Mouse (Mus musculus) kidney, embryonic 14.5 days (tissue): ENCODE data around the gene Gm49395. TPM values are rescaled to one million over a fixed set of nuclear protein-coding genes. Genes with fewer than 3 reads are reported as not detected.

ENCODE experiments used
- ATAC-seq: fragments of 200-750 bp; cut with Nextera tagmentation; 2 replicates; pipeline ENCODE4 v1.8.0; 2017; ENCODE audit warnings: moderate number of reproducible peaks, mild to moderate bottlenecking, moderate TSS enrichment, moderate library complexity; ENCODE audit not compliant: low FRiP score, low TSS enrichment
- H3K27ac ChIP-seq: fragments of 300-500 bp; sonication (generic); 2 replicates; pipeline ENCODE4 v1.5.1; 2014; ENCODE audit warnings: low read depth, mild to moderate bottlenecking, low read length, moderate library complexity, mixed read lengths
- H3K27me3 ChIP-seq: fragments of 300-500 bp; sonication (generic); 2 replicates; pipeline ENCODE4 v1.6.1; 2014; ENCODE audit warnings: mild to moderate bottlenecking, low read length; ENCODE audit not compliant: control insufficient read depth, insufficient read depth
- H3K36me3 ChIP-seq: fragments of 300-500 bp; sonication (generic); 2 replicates; pipeline ENCODE4 v1.6.1; 2014; ENCODE audit warnings: low read length, mixed read lengths; ENCODE audit not compliant: control insufficient read depth, insufficient read depth
- H3K4me1 ChIP-seq: fragments of 300-500 bp; sonication (generic); 2 replicates; pipeline ENCODE4 v1.6.1; 2014; ENCODE audit warnings: low read length, mixed read lengths; ENCODE audit not compliant: control insufficient read depth, insufficient read depth
- H3K4me2 ChIP-seq: fragments of 300-500 bp; sonication (generic); replicated peaks from 2 replicates; pipeline ENCODE4 v1.6.1; 2014; ENCODE audit warnings: low read depth, mild to moderate bottlenecking, low read length
- H3K4me3 ChIP-seq: fragments of 300-500 bp; sonication (generic); 2 replicates; pipeline ENCODE4 v1.5.1; 2014; ENCODE audit warnings: mild to moderate bottlenecking, low read length
- H3K9ac ChIP-seq: fragments of 300-500 bp; sonication (generic); 2 replicates; pipeline ENCODE4 v1.6.1; 2014; ENCODE audit warnings: low read depth, mild to moderate bottlenecking, low read length, moderate library complexity
- H3K9me3 ChIP-seq: fragments of 300-500 bp; sonication (generic); 2 replicates; pipeline ENCODE4 v1.6.1; 2016; ENCODE audit warnings: low read length; ENCODE audit not compliant: control insufficient read depth
- WGBS: fragments of 180-500 bp; shearing (Covaris S2); extraction: QIAGEN DNeasy Blood & Tissue Kit; methylation state at CpG from one replicate; pipeline ENCODE4 v1.1.7; 2014; 5-methylcytosine and 5-hydroxymethylcytosine counted together
- polyA plus RNA-seq: library from polyadenylated mRNA; unstranded; fragments of >200 nt; fragmentation: Nextera tagmentation; extraction: Ambion mirVana; gene quantifications from 2 replicates; pipeline ENCODE4 v1.2.1, GENCODE M21; 2014

Gm49395 gene
- polyA plus RNA-seq, 1 experiment from 2014 or later: 9.3 TPM

- no peak overlapping the region for H3K9ac ChIP-seq
- ATAC-seq: no peak
- H3K4me3 ChIP-seq: no peak overlapping the region
- H3K4me1 ChIP-seq: 0 out of 2 replicates have a peak, but pooled peaks cover 3% of the 10 kb centered on the region
- H3K9me3 ChIP-seq: no peaks in the 10 kb centered on the region
- 89% methylated on average over 6 of the region's 6 CpGs for WGBS
- H3K27me3 ChIP-seq: no peaks in the 10 kb centered on the region
- H3K4me2 ChIP-seq: no peak overlapping the region
- no peak overlapping the region for H3K27ac ChIP-seq
- H3K36me3 ChIP-seq: no peaks in the 10 kb centered on the region
Measured at GRCm38 (mm10) chr13:115078997-115079685, 22.6 kb downstream of the Gm49395 start.

GRCm38 (mm10) chr13:115077346-115078134, 24.2 kb downstream of the Gm49395 start:
- H3K36me3 ChIP-seq: no peaks in the 10 kb centered on the region
- H3K4me2 ChIP-seq: no peak overlapping the region
- 80% methylated on average over 9 of the region's 9 CpGs for WGBS
- ATAC-seq: no peak
- no peak overlapping the region for H3K4me3 ChIP-seq
- H3K4me1 ChIP-seq: 0 out of 2 replicates have a peak, but pooled peaks cover 3% of the 10 kb centered on the region
- no peaks in the 10 kb centered on the region for H3K9me3 ChIP-seq
- no peak overlapping the region for H3K27ac ChIP-seq
- no peak overlapping the region for H3K9ac ChIP-seq
- H3K27me3 ChIP-seq: no peaks in the 10 kb centered on the region

- Histone ChIP-seq H3K4me2 (no peak overlapping the region), H3K4me1 (peaks cover 4% of the 10 kb centered on the region; the same call in 1 of the 2 replicates), H3K27ac (no peak overlapping the region), H3K36me3 (no peaks in the 10 kb centered on the region), H3K27me3 (no peaks in the 10 kb centered on the region), H3K9me3 (no peaks in the 10 kb centered on the region), H3K9ac (no peak overlapping the region), H3K4me3 (no peak overlapping the region)
- 77% methylated on average over 6 of the region's 6 CpGs for WGBS
- no peak for ATAC-seq
Measured at GRCm38 (mm10) chr13:115072386-115072785, 29.3 kb downstream of the Gm49395 start.

GRCm38 (mm10) chr13:115071431-115071830, 30.3 kb downstream of the Gm49395 start:
- Histone ChIP-seq H3K4me2 (no peak overlapping the region), H3K4me1 (peaks cover 4% of the 10 kb centered on the region; the same call in 1 of the 2 replicates), H3K4me3 (no peak overlapping the region), H3K36me3 (no peaks in the 10 kb centered on the region), H3K27me3 (no peaks in the 10 kb centered on the region), H3K9ac (no peak overlapping the region), H3K9me3 (no peaks in the 10 kb centered on the region), H3K27ac (no peak overlapping the region)
- no peak for ATAC-seq
- WGBS: 86% methylated on average over 3 of the region's 3 CpGs

- H3K27me3 ChIP-seq: no peaks in the 10 kb centered on the region
- no peak overlapping the region for H3K4me2 ChIP-seq
- H3K9ac ChIP-seq: no peak overlapping the region
- peaks cover 4% of the 10 kb centered on the region; the same call in 1 of the 2 replicates for H3K4me1 ChIP-seq
- no peak overlapping the region for H3K4me3 ChIP-seq
- H3K36me3 ChIP-seq: no peaks in the 10 kb centered on the region
- ATAC-seq: no peak
- WGBS: 88% methylated on average over 1 of the region's 1 CpGs
- 0 out of 2 replicates have a peak overlapping the region, but pooled peaks have one; percentile 47 for H3K27ac ChIP-seq
- no peaks in the 10 kb centered on the region for H3K9me3 ChIP-seq
Measured at GRCm38 (mm10) chr13:115067968-115068330, 33.8 kb downstream of the Gm49395 start.

GRCm38 (mm10) chr13:115067324-115067967, 34.3 kb downstream of the Gm49395 start:
- 64% methylated on average over 4 of the region's 4 CpGs for WGBS
- no peaks in the 10 kb centered on the region for H3K9me3 ChIP-seq
- H3K4me1 ChIP-seq: peaks cover 4% of the 10 kb centered on the region; the same call in 1 of the 2 replicates
- no peak overlapping the region for H3K4me2 ChIP-seq
- H3K4me3 ChIP-seq: no peak overlapping the region
- H3K36me3 ChIP-seq: no peaks in the 10 kb centered on the region
- H3K9ac ChIP-seq: no peak overlapping the region
- peak; percentile 78; the same call in 1 of the 2 replicates for ATAC-seq
- H3K27ac ChIP-seq: no peak overlapping the region
- H3K27me3 ChIP-seq: no peaks in the 10 kb centered on the region

- Histone ChIP-seq H3K27ac (no peak overlapping the region), H3K4me2 (no peak overlapping the region), H3K9me3 (no peaks in the 10 kb centered on the region), H3K4me3 (no peak overlapping the region), H3K4me1 (peaks cover 4% of the 10 kb centered on the region; the same call in 1 of the 2 replicates), H3K9ac (no peak overlapping the region), H3K36me3 (no peaks in the 10 kb centered on the region), H3K27me3 (no peaks in the 10 kb centered on the region)
- 81% methylated on average over 5 of the region's 5 CpGs for WGBS
- ATAC-seq: no peak
Measured at GRCm38 (mm10) chr13:115057555-115057954, 44.2 kb downstream of the Gm49395 start.

GRCm38 (mm10) chr13:115054783-115055182, 46.9 kb downstream of the Gm49395 start:
- no peaks in the 10 kb centered on the region for H3K36me3 ChIP-seq
- H3K4me3 ChIP-seq: no peak overlapping the region
- H3K27ac ChIP-seq: no peak overlapping the region
- peak overlapping the region; percentile 25 for H3K4me2 ChIP-seq
- no peaks in the 10 kb centered on the region for H3K27me3 ChIP-seq
- H3K9me3 ChIP-seq: no peaks in the 10 kb centered on the region
- peak; percentile 76 for ATAC-seq
- WGBS: 3% methylated on average over 9 of the region's 9 CpGs
- H3K4me1 ChIP-seq: peaks cover 7% of the 10 kb centered on the region; the same call in 1 of the 2 replicates
- H3K9ac ChIP-seq: no peak overlapping the region
